ENCODE assay signal across 8 mouse cellular contexts in genomic region chr13:32866484-32866883, GRCm38 (mm10). TPM values are rescaled to one million over a fixed set of nuclear protein-coding genes. Genes with fewer than 3 reads are reported as not detected.
DNase-seq lines count a peak whose midpoint lies in the region; ATAC-seq lines count a peak whose summit lies in the region.
"Had no signal": no experiment of that assay in that cellular context is flagged by ENCODE, and none has a peak within 500 bp of the region (broad histone marks: within the 10 kb centered on the region; RNA-seq: fewer than 3 reads in every experiment).

No protein-coding gene starts in this region.

- 0 out of 2 replicates have a peak, but pooled peaks have one; percentile 50 for ATAC-seq in intestine, embryonic 14.5 days (replicated peaks; ENCODE audit: low FRiP score, low TSS enrichment, low read depth)
- ATAC-seq in midbrain, embryonic 13.5 days: peak; percentile 85

- H3K36me3 ChIP-seq in intestine, embryonic 14.5 days (ENCODE audit: control insufficient read depth, insufficient read depth, low read length): no peaks in the 10 kb centered on the region
- no peaks in the 10 kb centered on the region for H3K36me3 ChIP-seq in midbrain, embryonic 13.5 days

- no peaks in the 10 kb centered on the region for H3K4me1 ChIP-seq in intestine, embryonic 14.5 days (replicated peaks; ENCODE audit: control insufficient read depth, insufficient read depth, low read length)
- 0 out of 2 replicates have a peak, but pooled peaks cover 5% of the 10 kb centered on the region for H3K4me1 ChIP-seq in midbrain, embryonic 13.5 days (replicated peaks)

- 5% methylated on average over 9 of the region's 9 CpGs for WGBS in intestine, embryonic 14.5 days
- WGBS in midbrain, embryonic 13.5 days: 4% methylated on average over 9 of the region's 9 CpGs

- peak; percentile 40 for DNase-seq in WW6 (ENCODE audit: low read depth, low spot score)
- DNase-seq in cerebellum, adult 9-11 months: peak; percentile 41
- peak; percentile 57 to 59 for DNase-seq in frontal cortex, postnatal 25 days (ENCODE audit: low spot score in 2 of 2)
- peak; percentile 76 for DNase-seq in intestine, embryonic 14.5 days (ENCODE audit: low spot score)
- peak; percentile 20 to 81 for DNase-seq in left cerebral cortex, adult 9 months (ENCODE audit: low spot score in 2 of 2)
- DNase-seq in spleen, adult 18-20 months: peak; percentile 55 to 79

- no peak overlapping the region for H3K4me3 ChIP-seq in intestine, embryonic 14.5 days (ENCODE audit: low read depth, low read length)
- H3K4me3 ChIP-seq in midbrain, embryonic 13.5 days (replicated peaks): no peak overlapping the region
- H3K4me3 ChIP-seq: myocyte had no signal

- no peaks in the 10 kb centered on the region for H3K27me3 ChIP-seq in intestine, embryonic 14.5 days (replicated peaks; ENCODE audit: control insufficient read depth, insufficient read depth, low read length)
- peaks cover 52% of the 10 kb centered on the region for H3K27me3 ChIP-seq in midbrain, embryonic 13.5 days

- H3K9ac ChIP-seq in intestine, embryonic 14.5 days (ENCODE audit: low read length): no peak overlapping the region
- no peak overlapping the region for H3K9ac ChIP-seq in midbrain, embryonic 13.5 days (replicated peaks)

- H3K9me3 ChIP-seq in intestine, embryonic 14.5 days (ENCODE audit: control insufficient read depth, low read length): no peaks in the 10 kb centered on the region
- H3K9me3 ChIP-seq in midbrain, embryonic 13.5 days: no peaks in the 10 kb centered on the region

- no peak overlapping the region for H3K4me2 ChIP-seq in intestine, embryonic 14.5 days (ENCODE audit: low read length)
- H3K4me2 ChIP-seq in midbrain, embryonic 13.5 days (replicated peaks): no peak overlapping the region

- H3K27ac ChIP-seq in intestine, embryonic 14.5 days (ENCODE audit: low read depth): no peak overlapping the region
- H3K27ac ChIP-seq in midbrain, embryonic 13.5 days: no peak overlapping the region

RNA-seq across cellular contexts. Expression of gene Serpinb1a, which starts 15.5 kb away (rescaled TPM):
- polyA plus RNA-seq in intestine, embryonic 14.5 days (2014; fragmentation: Nextera tagmentation; extraction: Ambion mirVana): 62.5 and 81.2 TPM in 2 replicates
- 2.6 and 3.5 TPM in 2 replicates for polyA plus RNA-seq in midbrain, embryonic 13.5 days (2015; fragmentation: Nextera tagmentation; extraction: Ambion mirVana)

RNA-seq across cellular contexts. Expression of gene Serpinb1c, which starts 31.5 kb away (rescaled TPM):
- polyA plus RNA-seq in intestine, embryonic 14.5 days (2014; fragmentation: Nextera tagmentation; extraction: Ambion mirVana): not detected in 2 replicates
- not detected in 2 replicates for polyA plus RNA-seq in midbrain, embryonic 13.5 days (2015; fragmentation: Nextera tagmentation; extraction: Ambion mirVana)

Comparison
In these comparisons a context has a peak if more than half of its experiments do, and no peak if none do; other contexts are left out.
1. RNA of gene Serpinb1a, which starts 15.5 kb away (polyA plus RNA-seq): 62.5 to 81.2 TPM in intestine, embryonic 14.5 days; 2.6 to 3.5 TPM in midbrain, embryonic 13.5 days; every median in the first group is over 10 times any median in the second.
2. Peak in every context shown above with its lines, with median percentiles within 50 percentile points of each other: DNase-seq.